Mouse (Mus musculus) ES-Bruce4 (cell line): ENCODE measurements at regions not wholly inside any gene's neighbourhood (a gene's known extent, or its start where the extent isn't known, plus 50 kb on each side); places are given as distances from the start of the nearest gene placed in this dataset.

Experiments used
- CTCF ChIP-seq: IDR thresholded peaks from one replicate; pipeline ENCODE4 v1.8.1; 2011; ENCODE audit warnings: low read depth, low read length
- POLR2A ChIP-seq: IDR thresholded peaks from one replicate; pipeline ENCODE4 v1.8.1; 2011; ENCODE audit warnings: low read length; ENCODE audit not compliant: insufficient read depth

GRCm38 (mm10) chr11:114238316-114238715 lies 171.5 kb upstream of the Sdk2 start:
- TF ChIP-seq CTCF, result no peak
- TF ChIP-seq POLR2A, result no peak
